ENCODE assay signal across 10 mouse cellular contexts in the genomic region with DNA sequence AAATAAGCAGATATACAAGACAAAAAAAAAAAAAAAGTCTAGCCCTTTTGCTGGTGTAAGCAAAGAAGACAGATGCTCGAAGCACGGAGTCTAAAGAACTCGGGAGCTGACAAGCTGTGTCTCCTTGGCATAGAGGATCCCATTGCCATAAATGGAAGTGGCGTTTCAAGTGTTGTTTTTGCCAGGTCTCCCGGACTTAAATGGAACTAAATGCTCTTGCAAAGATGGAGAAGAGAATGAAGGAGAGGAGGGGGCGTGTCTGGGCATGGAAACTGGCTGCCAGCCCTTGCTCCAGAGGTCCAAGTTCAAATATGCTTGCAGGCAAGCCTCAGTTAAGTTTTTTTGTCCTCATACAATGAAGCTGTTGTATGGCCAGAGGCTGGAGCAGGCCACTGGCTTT. TPM values are rescaled to one million over a fixed set of nuclear protein-coding genes. Genes with fewer than 3 reads are reported as not detected.
DNase-seq lines count a peak whose midpoint lies in the region; ATAC-seq lines count a peak whose summit lies in the region.
"Had no signal": no experiment of that assay in that cellular context is flagged by ENCODE, and none has a peak within 500 bp of the region (broad histone marks: within the 10 kb centered on the region; RNA-seq: fewer than 3 reads in every experiment).

No protein-coding gene starts in this region.

- no peaks in the 10 kb centered on the region for H3K9me3 ChIP-seq in heart, embryonic 11.5 days (replicated peaks; ENCODE audit: control insufficient read depth, low read length)
- H3K9me3 ChIP-seq in stomach, embryonic 16.5 days (replicated peaks; ENCODE audit: control insufficient read depth, low read length) = no peaks in the 10 kb centered on the region
- H3K9me3 ChIP-seq: limb, embryonic 15.5 days; midbrain, embryonic 13.5 days had no signal

- H3K27me3 ChIP-seq in heart, embryonic 11.5 days (ENCODE audit: control insufficient read depth, insufficient read depth, low read length) = 0 out of 2 replicates have a peak, but pooled peaks cover 2% of the 10 kb centered on the region
- no peaks in the 10 kb centered on the region for H3K27me3 ChIP-seq in stomach, embryonic 16.5 days (ENCODE audit: control insufficient read depth, insufficient read depth, low read length)
- H3K27me3 ChIP-seq: limb, embryonic 15.5 days; midbrain, embryonic 13.5 days had no signal

- H3K9ac ChIP-seq in heart, embryonic 11.5 days (ENCODE audit: low read depth, low read length) = no peak overlapping the region
- H3K9ac ChIP-seq in stomach, embryonic 16.5 days (ENCODE audit: low read length) = no peak overlapping the region
- H3K9ac ChIP-seq: limb, embryonic 15.5 days; midbrain, embryonic 13.5 days had no signal

- H3K36me3 ChIP-seq in heart, embryonic 11.5 days (ENCODE audit: control insufficient read depth, insufficient read depth, low read length) = no peaks in the 10 kb centered on the region
- H3K36me3 ChIP-seq in stomach, embryonic 16.5 days (ENCODE audit: control insufficient read depth, insufficient read depth, low read length) = no peaks in the 10 kb centered on the region
- H3K36me3 ChIP-seq: limb, embryonic 15.5 days; midbrain, embryonic 13.5 days had no signal

- no peak for ATAC-seq in heart, embryonic 11.5 days (replicated peaks; ENCODE audit: insufficient number of reproducible peaks, low FRiP score, low TSS enrichment)
- peak; percentile 68 for ATAC-seq in stomach, embryonic 16.5 days (ENCODE audit: insufficient read depth, low FRiP score)
- ATAC-seq in erythroblast, adult 5-6 weeks (replicated peaks; ENCODE audit: low FRiP score, poor library complexity, severe bottlenecking) = no peak
- ATAC-seq: midbrain, embryonic 13.5 days had no signal

- peak overlapping the region; percentile 34 for H3K4me2 ChIP-seq in heart, embryonic 11.5 days
- H3K4me2 ChIP-seq in stomach, embryonic 16.5 days (ENCODE audit: low read depth, low read length) = no peak overlapping the region
- H3K4me2 ChIP-seq: limb, embryonic 15.5 days; midbrain, embryonic 13.5 days had no signal

- no peak overlapping the region for H3K4me3 ChIP-seq in heart, embryonic 11.5 days (ENCODE audit: low read depth, low read length)
- H3K4me3 ChIP-seq in stomach, embryonic 16.5 days (replicated peaks; ENCODE audit: low read length) = no peak overlapping the region
- H3K4me3 ChIP-seq: limb, embryonic 15.5 days; midbrain, embryonic 13.5 days had no signal

- intact Hi-C loops in heart, postnatal 14 days (cut with DNase I) = no loop called here

- DNase-seq in heart, postnatal 14 days = no peak
- peak; percentile 33 for DNase-seq in right cerebral cortex, adult 18-20 months
- DNase-seq in right cerebral cortex, postnatal 36 days (ENCODE audit: low spot score in 2 of 2) = no peak
- peak; percentile 33 for DNase-seq in kidney, adult 11 months
- DNase-seq in cerebellum, postnatal 4 days (ENCODE audit: low spot score in 2 of 2) = no peak

- no peak overlapping the region for H3K27ac ChIP-seq in heart, embryonic 11.5 days (ENCODE audit: low read depth, low read length)
- H3K27ac ChIP-seq in stomach, embryonic 16.5 days (ENCODE audit: low read length) = peak overlapping the region; percentile 87
- H3K27ac ChIP-seq: limb, embryonic 15.5 days; midbrain, embryonic 13.5 days had no signal

- H3K4me1 ChIP-seq in heart, embryonic 11.5 days (ENCODE audit: control insufficient read depth, insufficient read depth, low read length) = peaks cover 12% of the 10 kb centered on the region
- H3K4me1 ChIP-seq in stomach, embryonic 16.5 days (ENCODE audit: control insufficient read depth, insufficient read depth, low read length) = peaks cover 12% of the 10 kb centered on the region; the same call in 1 of the 2 replicates

- 36% methylated on average over 6 of the region's 6 CpGs for WGBS in heart, embryonic 11.5 days (ENCODE audit: insufficient replicate concordance)
- 41% methylated on average over 6 of the region's 6 CpGs for WGBS in stomach, embryonic 16.5 days

RNA-seq across cellular contexts. Expression of a gene that starts 1.3 kb away (rescaled TPM):
- 0.33 and 0.46 TPM in 2 replicates for polyA plus RNA-seq in heart, embryonic 11.5 days (2014; fragmentation: Nextera tagmentation; extraction: Ambion mirVana)
- total RNA-seq in heart, postnatal 14 days (2021) = under 1 TPM in 1 of 2 experiments, not detected in 1; 0.24 TPM
- 0.44 TPM in 1 of 2 replicates, not detected in the other for polyA plus RNA-seq in stomach, embryonic 16.5 days (2015; fragmentation: Nextera tagmentation; extraction: Ambion mirVana)
- total RNA-seq in erythroblast, adult 5-6 weeks (2015; ENCODE audit: low replicate concordance) = not detected in 2 replicates
- total RNA-seq in erythroblast, adult 5-6 weeks (2017; ENCODE audit: low replicate concordance) = 1.2 TPM in 1 of 2 replicates, not detected in the other
- polyA plus RNA-seq: midbrain, embryonic 13.5 days had no signal

RNA-seq across cellular contexts. Expression of a gene that starts 1.4 kb away (rescaled TPM):
- 0.10 TPM in 1 of 2 replicates, not detected in the other for polyA plus RNA-seq in heart, embryonic 11.5 days (2014; fragmentation: Nextera tagmentation; extraction: Ambion mirVana)
- total RNA-seq in heart, postnatal 14 days (2021) = under 1 TPM in 1 of 2 experiments, not detected in 1; 0.24 TPM
- polyA plus RNA-seq in stomach, embryonic 16.5 days (2015; fragmentation: Nextera tagmentation; extraction: Ambion mirVana) = 1.0 and 1.2 TPM in 2 replicates
- 0.84 TPM in 1 of 2 replicates, not detected in the other for total RNA-seq in erythroblast, adult 5-6 weeks (2015; ENCODE audit: low replicate concordance)
- total RNA-seq in erythroblast, adult 5-6 weeks (2017; ENCODE audit: low replicate concordance) = 1.1 TPM in 1 of 2 replicates, not detected in the other

Comparison
In these comparisons a context has a peak if more than half of its experiments do, and no peak if none do; other contexts are left out.
1. DNase-seq: peak in right cerebral cortex, adult 18-20 months (single experiment) and kidney, adult 11 months (single experiment); none in heart, postnatal 14 days (0 of 2), right cerebral cortex, postnatal 36 days (0 of 2) and cerebellum, postnatal 4 days (0 of 2).